Mouse (Mus musculus) stomach, embryonic 15.5 days (tissue): ENCODE measurements around the gene Pum2. TPM values are rescaled to one million over a fixed set of nuclear protein-coding genes. Genes with fewer than 3 reads are reported as not detected.

ENCODE experiments used
- polyA plus RNA-seq: library from polyadenylated mRNA; unstranded; fragments of >200 nt; fragmentation: Nextera tagmentation; extraction: Ambion mirVana; gene quantifications from 2 replicates; pipeline ENCODE4 v1.2.1, GENCODE M21; 2015

Pum2 gene
- polyA plus RNA-seq, 1 experiment from 2014 or later, result 39.3 TPM

Other genes with a start within 250 kb of the Pum2 start
- gene Rhob, start 174.1 kb upstream of the Pum2 start, polyA plus RNA-seq, result 41.5 and 43.8 TPM in 2 replicates
- gene Slc7a15, start 75.1 kb upstream of the Pum2 start, polyA plus RNA-seq, result 0.15 TPM in 1 of 2 replicates, not detected in the other
- 131 and 142 TPM in 2 replicates for gene Sdc1, start 97.2 kb downstream of the Pum2 start, polyA plus RNA-seq
- gene Laptm4a, start 247.5 kb downstream of the Pum2 start, polyA plus RNA-seq, result 346 and 353 TPM in 2 replicates